Mouse (Mus musculus) testis, postnatal 10 days (tissue): ENCODE measurements around the gene Apol7a.

Experiments used
- DNase-seq: peaks from one replicate; pipeline ENCODE4 v3.0.0; 2021; ENCODE audit warnings: low spot score

Apol7a gene

DNA sequence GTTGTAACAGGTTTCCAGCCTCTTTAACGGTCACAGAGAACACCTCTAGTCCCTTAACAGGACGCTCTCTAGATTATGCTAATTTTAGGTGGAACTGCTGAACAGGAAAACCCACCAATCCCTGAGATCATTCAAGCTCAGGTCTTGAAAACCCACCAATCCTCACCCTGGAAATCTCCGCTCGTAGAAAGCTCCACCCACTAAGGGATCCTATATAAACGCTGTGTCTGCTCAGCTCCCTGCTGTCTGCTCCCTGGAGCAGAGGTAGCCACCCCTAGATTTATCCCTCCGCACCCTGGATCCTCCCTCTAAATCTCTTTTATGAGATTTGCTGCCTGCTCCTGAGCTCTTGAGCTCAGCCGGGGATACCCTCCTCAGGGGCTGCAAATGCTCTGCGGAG lies 28.3 kb downstream of the Apol7a start:
- no peak for DNase-seq

DNA sequence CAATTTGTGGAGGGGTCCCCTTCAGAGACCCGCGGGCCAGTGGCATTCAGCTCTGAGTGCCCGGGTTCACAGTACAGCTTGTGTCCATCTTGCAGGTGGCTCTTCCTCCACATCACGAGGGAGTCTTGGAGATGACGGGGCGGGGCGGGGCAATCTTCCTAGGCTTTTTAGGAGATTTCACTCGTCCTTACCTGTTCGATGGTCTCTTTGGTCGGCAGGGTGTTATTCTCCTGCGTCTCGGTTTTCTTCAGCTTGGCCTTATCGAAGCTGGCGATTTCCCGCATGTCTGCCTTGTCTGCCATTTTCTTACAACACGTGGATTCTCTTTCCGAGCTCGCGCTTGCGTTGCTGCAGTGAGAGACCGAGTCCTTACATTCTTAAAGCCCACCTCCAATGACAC lies 28.9 kb downstream of the Apol7a start:
- no peak for DNase-seq

DNA sequence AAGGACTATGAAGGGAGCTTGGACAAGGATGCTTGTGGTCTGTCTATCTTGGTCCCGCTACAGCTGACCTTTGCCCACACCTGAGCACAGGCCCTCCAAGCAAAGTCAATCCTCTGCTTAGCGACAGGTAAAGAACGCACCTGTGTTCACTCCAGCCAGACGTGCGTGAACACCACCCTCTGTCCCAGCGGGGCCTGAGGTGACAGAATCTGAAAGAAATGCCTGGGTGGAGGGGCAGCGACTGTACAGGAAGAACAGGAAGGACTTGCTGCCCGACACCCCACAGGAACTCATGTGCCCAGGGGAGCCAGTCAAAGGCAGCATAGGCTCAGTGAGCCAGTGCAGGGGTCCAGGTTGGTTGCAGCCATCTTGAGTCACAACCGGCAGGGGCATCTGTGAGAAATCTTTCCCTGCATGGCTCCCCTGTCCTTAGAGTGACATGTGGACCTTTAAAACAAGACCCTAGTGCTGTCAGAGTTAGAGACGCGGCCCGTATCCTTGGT lies 30.0 kb downstream of the Apol7a start:
- no peak for DNase-seq

DNA sequence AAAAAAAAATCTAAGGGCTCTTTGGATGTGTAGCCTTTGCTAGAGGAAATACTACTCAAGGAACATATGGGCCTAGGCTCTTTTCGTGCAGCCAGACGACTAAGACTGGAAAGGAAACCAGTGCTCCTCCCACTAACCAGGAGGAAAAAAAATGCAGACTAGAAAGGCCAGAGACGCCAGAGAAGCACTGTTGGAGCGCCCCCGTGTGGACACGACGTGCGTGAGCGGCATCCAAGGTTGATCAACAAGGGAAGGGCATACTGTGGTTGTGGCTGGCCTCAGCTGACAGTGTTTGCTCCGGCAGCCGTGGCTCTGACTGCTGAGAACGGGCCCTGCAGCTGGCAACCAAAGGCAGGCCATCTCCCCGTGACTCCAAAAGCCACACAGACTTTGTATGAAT lies 30.8 kb downstream of the Apol7a start:
- peak; percentile 98 for DNase-seq

DNA sequence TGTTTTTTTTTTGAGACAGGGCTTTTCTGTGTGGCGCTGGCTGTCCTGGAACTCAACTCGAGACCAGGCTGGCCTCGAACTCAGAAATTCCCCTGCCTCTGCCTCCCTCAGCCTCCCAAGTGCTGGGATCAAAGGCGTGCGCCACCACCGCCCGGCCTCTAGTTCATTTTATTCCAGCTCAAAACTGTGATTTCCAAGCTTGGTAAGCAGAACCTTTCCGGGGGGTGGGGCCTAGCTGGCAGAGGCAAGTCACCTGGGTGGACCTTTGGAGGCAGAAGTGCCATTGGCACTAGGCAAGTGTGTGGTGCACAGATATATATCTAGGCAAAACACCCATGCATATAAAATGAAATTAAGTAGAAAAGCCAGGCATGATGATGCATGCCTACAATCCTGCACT lies 31.4 kb downstream of the Apol7a start:
- no peak for DNase-seq

DNA sequence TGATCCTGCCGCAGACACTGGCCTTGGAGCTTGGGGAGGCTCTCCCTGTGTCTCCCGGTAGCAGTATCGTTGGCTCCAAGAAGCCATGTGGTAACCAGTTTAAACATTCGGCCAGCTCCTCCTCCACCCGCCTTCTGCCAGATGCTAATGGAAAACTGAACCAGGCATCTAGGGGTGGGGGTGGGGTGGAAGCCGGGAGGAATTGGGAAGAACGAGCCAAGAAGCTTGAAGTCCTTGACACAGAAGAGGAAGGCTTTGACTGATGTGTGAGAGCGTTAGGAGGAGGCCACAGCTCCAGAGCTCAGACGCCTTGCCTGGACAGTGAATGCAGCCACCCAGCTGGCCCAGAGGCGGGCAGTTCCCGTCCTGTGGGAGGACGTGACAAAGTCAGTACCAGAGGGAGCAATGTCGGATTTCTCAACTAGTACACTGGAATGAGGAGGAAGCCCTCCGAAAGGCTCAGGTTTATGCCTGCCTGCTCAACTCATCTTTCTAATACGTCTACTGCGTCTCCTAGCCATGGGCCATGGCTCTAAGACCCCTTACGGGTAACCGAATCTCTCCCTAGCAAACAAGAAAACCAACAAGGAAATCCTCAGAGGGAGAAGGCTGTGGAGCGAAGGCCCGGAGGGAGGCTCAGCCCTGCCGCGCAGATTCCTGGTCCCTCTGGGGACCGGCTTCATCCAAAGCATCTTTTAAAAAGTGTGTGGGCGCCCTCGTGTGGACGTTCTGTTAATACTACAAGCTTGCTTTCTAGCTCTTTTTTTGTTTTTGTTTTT lies 32.0 kb downstream of the Apol7a start:
- DNase-seq, result peak; percentile 93

DNA sequence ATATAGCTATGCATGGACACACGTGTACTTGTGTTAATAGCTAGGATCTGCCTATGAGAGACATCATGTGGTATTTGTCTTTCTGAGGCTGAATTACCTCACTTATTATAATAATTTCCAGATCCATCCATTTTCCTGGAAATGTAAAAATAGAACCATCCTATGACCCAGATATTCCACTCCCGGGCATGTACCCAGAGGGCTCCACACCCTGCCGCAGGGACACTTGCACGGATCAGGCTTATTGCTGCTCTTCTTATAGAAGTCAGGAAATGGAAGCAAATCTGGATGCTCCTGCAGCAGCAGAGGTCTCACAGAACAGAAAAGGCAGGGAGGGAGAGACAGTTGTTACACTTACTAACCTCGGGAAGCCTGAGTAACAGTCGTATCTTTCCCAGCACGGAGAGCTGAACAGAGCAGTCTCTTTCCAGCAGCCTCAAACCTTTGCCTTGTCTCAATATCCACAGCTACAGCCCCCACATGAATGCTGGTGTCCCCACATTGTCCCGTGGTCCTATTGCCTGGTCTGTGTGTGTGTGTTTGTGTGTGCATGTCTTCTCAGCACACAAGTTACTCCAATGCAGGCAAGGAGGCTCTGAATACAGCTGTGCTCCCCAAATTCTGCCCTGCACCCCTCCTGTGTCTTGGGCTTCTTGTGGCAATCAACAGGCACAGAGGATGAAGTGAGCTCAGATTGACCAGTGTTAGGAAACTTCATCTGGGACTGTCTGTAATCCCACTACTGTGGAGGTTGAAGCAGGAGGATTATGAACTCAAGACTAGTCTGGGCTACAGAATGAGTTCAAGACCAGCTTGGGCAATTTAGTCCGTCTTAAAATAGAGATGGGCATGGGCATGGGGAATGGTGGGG lies 33.0 kb downstream of the Apol7a start:
- no peak for DNase-seq

DNA sequence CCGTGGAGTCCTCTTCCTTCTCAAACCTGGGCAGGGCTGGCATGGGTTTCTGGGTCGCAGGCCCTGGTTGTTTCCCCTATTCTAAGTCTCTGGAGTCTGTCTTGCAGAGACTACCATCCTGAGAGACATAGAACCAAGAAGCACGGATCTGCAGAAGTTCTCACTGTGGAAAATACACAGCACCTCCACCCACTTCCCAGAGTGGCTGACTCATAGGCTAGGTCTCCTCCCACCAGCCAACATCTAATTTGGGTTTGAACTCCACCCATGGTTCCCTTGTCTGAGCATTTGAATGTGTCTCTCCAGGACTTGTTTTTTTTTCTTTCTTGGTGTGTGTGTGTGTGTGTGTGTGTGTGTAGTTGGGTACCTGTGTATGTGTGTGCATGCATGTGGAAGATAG lies 34.9 kb downstream of the Apol7a start:
- DNase-seq, result no peak

DNA sequence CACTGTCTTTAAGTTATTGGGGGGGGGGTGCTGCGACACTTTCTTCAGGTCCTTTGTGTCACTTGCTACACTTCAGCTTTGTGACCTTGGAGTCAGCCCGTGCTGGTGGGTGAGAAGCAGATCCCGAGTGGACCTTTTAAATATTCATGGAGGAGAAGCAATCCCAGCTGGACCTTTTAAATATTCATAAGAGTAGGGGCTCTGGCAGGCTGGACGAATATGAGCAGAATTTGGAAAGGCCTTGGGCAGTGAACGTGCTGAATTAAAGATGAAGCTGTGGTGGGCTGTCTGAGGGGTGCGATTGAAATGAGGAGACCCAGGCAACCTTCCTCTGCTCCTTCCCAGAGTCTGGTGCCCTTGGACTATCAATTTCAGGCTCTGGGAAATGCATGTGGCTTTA lies 35.3 kb downstream of the Apol7a start:
- no peak for DNase-seq

DNA sequence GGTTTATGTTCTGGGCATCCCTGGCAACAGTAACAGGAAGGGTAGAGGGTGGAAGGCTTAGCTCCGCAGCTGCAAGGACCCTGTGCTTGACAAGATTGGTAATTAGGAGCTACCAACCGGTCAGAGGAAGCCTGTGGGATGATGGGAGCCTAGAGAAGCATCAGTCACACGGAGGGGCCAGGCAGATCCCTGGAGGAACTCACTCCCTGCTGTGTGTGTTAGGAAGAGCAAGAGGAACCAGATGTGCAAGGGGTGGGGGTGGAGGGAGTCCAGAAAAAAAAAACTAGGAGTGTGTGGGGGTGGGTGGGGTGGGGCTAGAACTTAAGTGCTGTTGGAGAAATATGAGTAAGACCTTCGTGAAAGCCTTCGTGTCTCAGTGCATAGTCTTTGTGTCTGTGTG lies 36.0 kb downstream of the Apol7a start:
- no peak for DNase-seq

DNA sequence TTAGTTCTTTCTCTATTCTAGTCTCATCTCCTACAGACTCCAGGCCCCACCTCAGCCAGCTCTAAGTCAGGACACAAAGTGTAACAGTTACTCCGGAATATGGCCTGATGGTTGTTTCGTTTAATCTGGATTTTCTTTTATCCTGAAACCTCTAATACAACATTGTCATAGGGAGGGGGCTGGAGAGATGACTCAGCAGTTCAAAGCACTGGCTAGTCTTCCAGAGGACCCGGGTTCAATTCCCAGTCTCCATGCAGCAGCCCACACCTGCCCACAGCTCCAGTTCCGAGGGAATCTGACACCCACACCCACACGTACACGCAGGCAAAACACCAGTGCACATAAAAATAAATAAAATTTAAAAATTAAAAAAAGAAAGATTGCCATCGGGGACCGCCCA lies 39.0 kb downstream of the Apol7a start:
- DNase-seq, result no peak

DNA sequence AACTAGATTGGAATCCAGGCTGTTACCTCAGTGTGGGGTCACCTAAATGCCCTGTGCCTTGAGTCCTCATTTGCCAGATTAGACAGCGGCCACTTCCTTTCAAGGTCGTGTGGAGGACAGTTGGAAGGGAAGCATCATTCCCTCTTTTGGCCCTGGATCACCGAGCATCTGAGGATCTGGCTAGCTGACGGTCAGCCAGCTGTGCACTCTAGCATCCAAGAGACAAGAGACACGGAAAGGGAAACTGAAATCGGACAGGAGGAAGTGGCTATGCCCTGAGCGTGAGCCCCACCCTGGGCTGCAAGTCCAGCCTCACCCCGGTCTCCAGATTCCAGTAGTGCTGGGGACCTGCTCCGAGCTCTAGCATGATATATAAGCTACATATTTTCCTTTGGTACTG lies 39.4 kb downstream of the Apol7a start:
- DNase-seq, result no peak

DNA sequence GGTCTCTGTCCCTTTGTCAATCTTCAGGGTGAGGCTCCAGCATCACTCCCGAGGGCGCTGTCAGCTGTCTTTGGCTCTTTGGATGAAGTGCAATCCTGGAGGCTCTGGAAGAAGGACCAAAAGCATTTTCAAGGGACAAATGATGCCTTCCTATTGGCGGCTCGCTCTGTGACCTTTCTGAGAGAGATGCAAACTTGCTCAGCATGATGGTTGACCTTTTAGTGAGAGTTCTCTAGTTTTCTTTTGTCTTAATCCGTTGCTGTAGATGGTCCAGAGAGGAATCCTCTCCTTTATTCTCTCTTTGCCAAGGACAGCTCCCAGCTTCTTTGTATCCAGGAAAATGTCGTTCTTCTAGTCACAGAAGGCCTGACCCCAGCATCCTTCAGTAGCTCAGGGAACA lies 39.8 kb downstream of the Apol7a start:
- DNase-seq, result no peak

DNA sequence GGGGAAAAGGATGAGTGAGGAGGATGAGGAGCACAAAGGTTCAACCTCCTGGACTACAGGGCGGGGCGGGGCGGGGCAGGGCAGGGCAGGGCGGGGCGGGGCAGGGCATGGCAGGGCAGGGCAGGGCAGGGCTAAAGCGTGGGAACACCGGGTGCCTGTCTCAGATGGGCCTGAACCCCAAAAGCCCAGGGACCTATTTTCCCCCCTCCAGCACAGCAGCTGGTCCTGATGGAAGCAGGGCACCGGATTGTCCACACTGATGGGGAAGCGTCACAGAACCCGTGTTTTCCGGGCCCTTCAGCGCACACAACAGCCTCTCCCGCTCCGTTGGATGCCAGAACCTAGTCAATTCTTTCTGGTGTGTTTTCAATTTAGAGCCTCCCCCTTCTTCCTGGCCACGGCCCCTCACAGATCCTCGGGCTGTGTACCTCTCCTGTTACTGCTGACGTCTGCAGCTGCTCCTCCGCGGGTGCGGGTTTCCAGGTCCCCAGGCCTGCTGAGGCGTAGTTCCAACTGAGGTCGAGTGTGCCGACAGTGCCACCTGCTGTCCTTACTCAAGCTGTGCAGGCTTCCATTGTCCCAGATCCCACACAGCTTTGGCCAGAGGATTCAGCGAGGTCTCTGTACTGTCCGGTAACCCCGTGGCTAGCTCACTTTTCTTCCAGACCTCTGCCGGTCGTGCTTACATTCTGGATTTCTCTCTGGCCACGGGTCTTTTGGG lies 40.4 kb downstream of the Apol7a start:
- DNase-seq, result peak; percentile 87

DNA sequence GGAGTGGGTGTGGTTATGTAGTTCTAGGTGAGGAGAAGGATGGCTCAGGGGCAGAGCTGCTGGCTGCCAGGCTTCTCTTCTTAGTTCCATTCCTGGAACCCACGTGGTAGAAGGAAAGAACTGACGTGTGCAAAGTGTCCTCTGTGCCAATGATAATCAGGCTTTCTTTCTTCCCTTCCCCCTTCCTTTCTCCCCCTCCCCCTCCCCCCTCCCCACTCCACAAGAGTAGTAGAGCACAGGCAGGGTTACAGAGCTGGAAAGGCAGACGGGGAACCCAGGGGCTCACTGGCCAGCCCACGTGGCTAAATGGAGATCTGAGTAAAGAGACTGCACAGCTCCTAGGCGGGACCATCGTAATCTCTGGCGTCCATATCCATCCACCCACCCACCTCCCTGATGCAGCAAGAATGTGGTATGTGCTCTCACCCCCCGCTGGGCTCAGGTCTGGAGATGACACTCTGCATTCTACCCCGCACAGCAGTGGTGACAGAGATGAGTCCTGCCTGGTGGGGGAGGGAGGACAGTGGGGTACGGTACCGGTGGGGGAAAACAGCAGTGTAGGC lies 42.6 kb downstream of the Apol7a start:
- DNase-seq, result no peak

DNA sequence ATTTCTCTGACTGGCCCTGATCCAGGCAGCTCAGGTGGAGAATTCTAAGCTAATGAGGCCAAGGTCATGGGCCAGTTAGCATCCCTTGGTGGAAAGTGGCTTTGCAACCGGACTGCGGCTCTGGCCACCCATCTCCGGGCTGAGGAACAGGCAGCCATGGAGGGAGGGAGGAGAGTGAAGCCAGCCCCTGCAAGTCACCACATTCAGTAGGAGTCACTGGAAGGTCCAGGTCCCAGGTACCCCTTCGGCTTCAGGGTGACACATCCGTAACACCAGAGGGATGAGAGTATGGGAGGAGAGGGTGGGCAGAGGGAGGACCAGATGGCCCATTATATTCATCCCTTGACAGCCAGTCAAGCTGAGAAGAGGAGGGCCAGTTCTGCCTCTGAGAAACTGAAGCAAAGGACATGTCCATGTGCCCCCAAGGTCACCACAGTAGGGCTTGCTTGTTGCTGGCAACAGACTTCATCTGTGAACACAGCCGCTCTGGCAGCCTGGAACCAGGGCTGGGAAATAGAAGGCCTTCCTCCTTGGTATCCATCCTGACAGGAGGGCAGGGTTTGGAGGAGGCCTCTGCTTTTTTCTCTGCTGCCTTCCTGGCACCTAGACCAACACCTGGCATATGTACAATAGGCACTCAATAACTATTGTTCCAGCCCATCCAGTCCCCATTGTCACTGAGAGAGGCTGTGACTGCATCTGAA lies 43.9 kb downstream of the Apol7a start:
- DNase-seq, result no peak

DNA sequence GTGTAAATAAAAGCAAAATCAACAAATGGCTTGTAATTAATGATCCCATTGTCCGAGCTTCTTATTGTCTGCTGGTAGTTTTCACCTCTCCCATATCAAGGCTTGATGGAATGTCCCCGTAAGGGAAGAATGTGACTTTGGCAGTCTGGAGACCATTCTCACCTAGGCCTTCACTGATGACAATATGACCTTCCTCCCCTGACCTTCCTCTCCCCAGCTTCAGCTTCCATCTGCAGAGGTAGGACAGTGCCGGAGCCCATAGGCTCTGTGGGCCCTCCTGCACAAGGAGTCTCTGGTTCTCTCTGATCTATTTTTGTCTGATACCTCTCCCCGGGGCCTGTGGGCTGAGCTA lies 44.4 kb downstream of the Apol7a start:
- DNase-seq, result no peak

DNA sequence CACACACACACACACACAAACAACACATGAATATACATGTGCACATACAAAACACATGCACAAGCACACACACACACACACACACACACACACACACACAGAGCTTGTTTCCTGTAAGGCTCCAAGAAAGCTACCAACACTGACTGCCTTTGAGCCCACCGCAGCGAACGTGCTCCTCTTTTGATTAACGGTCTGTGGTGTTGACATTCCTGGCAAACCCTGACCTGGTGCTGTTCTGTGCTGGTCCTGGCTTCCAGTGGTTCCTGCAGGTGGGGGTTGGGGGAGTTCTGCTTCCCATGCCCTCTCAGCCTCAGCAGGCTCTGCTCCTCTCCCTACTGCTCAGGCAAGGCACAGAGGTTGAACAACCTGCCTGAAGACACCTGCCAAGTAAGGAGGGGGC lies 45.1 kb downstream of the Apol7a start:
- DNase-seq, result no peak

DNA sequence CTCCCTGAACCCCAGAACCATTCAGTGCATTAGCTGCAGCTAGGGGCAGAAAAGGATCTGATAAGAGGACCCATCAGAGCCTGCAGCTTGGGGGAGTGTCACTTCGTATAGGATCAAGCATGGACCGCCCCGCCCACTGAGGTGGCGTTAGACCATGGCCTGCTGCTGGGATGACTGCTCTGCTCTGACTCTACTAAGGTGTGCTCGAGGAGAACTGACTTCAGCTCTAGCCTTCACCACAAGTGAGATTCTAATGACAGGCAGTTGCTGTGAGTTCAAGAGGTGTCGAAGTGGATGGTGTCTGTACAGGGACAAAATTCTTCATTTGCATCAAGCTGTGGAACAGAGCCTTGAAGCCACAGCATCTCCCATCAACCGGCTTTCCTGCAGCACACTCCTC lies 46.0 kb downstream of the Apol7a start:
- no peak for DNase-seq

DNA sequence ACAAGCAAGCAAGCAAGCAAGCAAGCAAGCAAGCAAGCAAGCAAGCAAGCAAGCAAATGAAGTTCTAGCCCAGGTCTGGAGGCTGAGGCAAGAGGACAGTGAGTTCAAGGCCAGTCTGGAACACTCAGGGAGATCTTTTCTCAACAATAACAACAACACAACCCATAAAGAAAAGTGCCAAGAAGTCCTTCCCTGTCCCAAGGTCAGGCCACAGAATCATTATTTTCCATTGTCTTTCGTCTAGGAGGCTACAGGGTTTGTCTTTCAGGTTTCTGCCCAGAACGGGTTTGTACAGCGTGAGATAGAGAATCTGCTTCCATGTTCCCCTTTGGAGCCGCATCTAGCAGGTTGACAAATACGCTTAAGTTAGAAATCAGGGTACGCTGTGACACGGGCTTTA lies 48.8 kb downstream of the Apol7a start:
- DNase-seq, result no peak

DNA sequence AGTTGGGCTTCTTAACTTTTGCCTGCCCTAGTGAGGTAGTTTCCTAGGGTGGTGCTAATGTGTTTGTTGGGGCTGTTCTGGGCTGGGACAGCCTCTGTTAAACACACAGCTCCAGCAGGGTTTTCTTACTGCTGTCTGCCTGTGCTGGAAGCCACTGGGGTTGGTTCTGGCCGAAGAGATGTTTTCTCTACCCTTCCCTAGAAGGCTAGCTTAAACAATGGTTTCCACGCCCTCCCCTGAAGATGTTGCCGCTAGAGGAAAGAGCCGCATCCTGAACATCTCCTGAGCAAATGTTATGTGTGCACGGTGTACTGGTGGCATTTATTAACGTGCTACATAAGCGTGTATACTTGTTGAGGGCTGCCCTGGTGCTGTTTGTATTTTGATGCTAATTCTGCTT lies 50.8 kb downstream of the Apol7a start:
- DNase-seq, result no peak
